Mouse (Mus musculus) intestine, embryonic 14.5 days (tissue): Measurements from ENCODE around the gene Tekt5. TPM values are rescaled to one million over a fixed set of nuclear protein-coding genes. Genes with fewer than 3 reads are reported as not detected.

Source experiments
- ATAC-seq: fragments of 200-750 bp; cut with Nextera tagmentation; replicated peaks from 2 replicates; pipeline ENCODE4 v1.8.0; 2017; ENCODE audit warnings: low read depth, moderate number of reproducible peaks, moderate TSS enrichment, moderate library complexity; ENCODE audit not compliant: low FRiP score, low TSS enrichment
- DNase-seq: peaks from one replicate; pipeline ENCODE4 v3.0.0-alpha.2; 2018; ENCODE audit warnings: low spot score
- H3K27ac ChIP-seq: fragments of 300-500 bp; sonication (generic); 2 replicates; pipeline ENCODE4 v1.5.1; 2014; ENCODE audit warnings: low read depth, mild to moderate bottlenecking, control low read depth
- H3K27me3 ChIP-seq: fragments of 300-500 bp; sonication (generic); replicated peaks from 2 replicates; pipeline ENCODE4 v1.6.1; 2014; ENCODE audit warnings: low read length, control low read depth; ENCODE audit not compliant: control insufficient read depth, insufficient read depth
- H3K36me3 ChIP-seq: fragments of 300-500 bp; sonication (generic); 2 replicates; pipeline ENCODE4 v1.6.1; 2014; ENCODE audit warnings: low read length, control low read depth; ENCODE audit not compliant: control insufficient read depth, insufficient read depth
- H3K4me1 ChIP-seq: fragments of 300-500 bp; sonication (generic); replicated peaks from 2 replicates; pipeline ENCODE4 v1.6.1; 2014; ENCODE audit warnings: low read length, control low read depth, mixed read lengths; ENCODE audit not compliant: control insufficient read depth, insufficient read depth
- H3K4me2 ChIP-seq: fragments of 300-500 bp; sonication (generic); 2 replicates; pipeline ENCODE4 v1.6.1; 2014; ENCODE audit warnings: low read length
- H3K4me3 ChIP-seq: fragments of 300-500 bp; sonication (generic); 2 replicates; pipeline ENCODE4 v1.5.1; 2014; ENCODE audit warnings: low read depth, low read length, control low read depth, mixed read lengths
- H3K9ac ChIP-seq: fragments of 300-500 bp; sonication (generic); 2 replicates; pipeline ENCODE4 v1.6.1; 2014; ENCODE audit warnings: mild to moderate bottlenecking, low read length
- H3K9me3 ChIP-seq: fragments of 300-500 bp; sonication (generic); 2 replicates; pipeline ENCODE4 v1.6.1; 2016; ENCODE audit warnings: low read length, control low read depth; ENCODE audit not compliant: control insufficient read depth
- WGBS: fragments of 180-500 bp; shearing (Covaris S2); extraction: QIAGEN DNeasy Blood & Tissue Kit; methylation state at CpG from one replicate; pipeline ENCODE4 v1.1.7; 2014; 5-methylcytosine and 5-hydroxymethylcytosine counted together
- polyA plus RNA-seq: library from polyadenylated mRNA; unstranded; fragments of >200 nt; fragmentation: Nextera tagmentation; extraction: Ambion mirVana; gene quantifications from 2 replicates; pipeline ENCODE4 v1.2.1, GENCODE M21; 2014

Gene Tekt5
- polyA plus RNA-seq, 1 experiment from 2014 or later, result 0.28 TPM

DNA sequence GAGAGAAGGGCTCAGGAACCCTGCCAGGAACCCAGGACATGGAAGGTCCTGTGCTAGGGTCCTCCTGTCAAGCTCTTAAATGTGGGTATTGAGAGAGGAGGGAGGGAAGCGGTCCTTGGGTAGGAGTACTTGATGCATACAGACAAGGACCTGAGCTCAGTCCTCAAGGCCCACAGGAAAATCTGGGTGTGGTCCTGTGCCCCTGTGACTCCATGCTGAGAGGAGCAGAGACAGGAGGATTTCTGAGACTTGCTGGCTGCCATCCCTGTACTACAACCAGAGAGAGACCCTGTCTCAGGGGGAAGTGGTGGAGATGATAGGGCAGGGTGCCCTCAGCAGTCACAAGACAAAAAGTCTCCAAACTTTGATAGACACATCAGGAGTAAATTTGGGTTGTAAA lies 25.3 kb downstream of the Tekt5 start:
- Histone ChIP-seq H3K27me3 (no peaks in the 10 kb centered on the region), H3K4me1 (peaks cover 21% of the 10 kb centered on the region), H3K4me3 (no peak overlapping the region), H3K4me2 (no peak overlapping the region), H3K36me3 (no peaks in the 10 kb centered on the region), H3K27ac (no peak overlapping the region), H3K9me3 (no peaks in the 10 kb centered on the region), H3K9ac (no peak overlapping the region)
- ATAC-seq (no peak), DNase-seq (no peak)
- WGBS, result 64% methylated on average over 1 of the region's 1 CpGs

DNA sequence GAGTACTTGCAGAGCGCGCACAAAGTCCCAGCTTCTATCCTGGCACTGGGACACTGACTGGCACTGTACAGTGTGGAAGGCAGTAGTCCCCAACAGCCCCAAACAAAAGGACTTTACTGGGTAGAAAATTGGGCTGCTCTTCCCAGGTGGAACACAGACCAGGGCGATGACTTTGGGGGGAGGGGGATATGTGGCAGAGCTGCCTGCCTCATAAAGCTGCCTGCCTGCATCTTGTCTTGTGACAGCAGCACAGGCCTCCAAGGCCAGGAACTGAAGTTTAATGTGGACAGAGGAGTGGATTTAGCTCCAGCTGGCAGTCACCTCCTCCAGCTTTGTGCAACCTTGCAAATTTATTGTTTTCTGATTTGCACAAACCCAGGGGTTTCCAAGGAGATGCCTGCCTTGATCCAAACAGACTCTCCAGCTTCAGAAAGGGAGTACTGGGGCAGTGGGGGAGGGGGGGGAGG lies 25.8 kb downstream of the Tekt5 start:
- DNase-seq (no peak), ATAC-seq (0 out of 2 replicates have a peak, but pooled peaks have one; percentile 20)
- Histone ChIP-seq H3K27ac (no peak overlapping the region), H3K4me1 (peaks cover 21% of the 10 kb centered on the region), H3K4me2 (no peak overlapping the region), H3K36me3 (no peaks in the 10 kb centered on the region), H3K9ac (no peak overlapping the region), H3K9me3 (no peaks in the 10 kb centered on the region), H3K27me3 (no peaks in the 10 kb centered on the region), H3K4me3 (no peak overlapping the region)
- 58% methylated on average over 3 of the region's 3 CpGs for WGBS

DNA sequence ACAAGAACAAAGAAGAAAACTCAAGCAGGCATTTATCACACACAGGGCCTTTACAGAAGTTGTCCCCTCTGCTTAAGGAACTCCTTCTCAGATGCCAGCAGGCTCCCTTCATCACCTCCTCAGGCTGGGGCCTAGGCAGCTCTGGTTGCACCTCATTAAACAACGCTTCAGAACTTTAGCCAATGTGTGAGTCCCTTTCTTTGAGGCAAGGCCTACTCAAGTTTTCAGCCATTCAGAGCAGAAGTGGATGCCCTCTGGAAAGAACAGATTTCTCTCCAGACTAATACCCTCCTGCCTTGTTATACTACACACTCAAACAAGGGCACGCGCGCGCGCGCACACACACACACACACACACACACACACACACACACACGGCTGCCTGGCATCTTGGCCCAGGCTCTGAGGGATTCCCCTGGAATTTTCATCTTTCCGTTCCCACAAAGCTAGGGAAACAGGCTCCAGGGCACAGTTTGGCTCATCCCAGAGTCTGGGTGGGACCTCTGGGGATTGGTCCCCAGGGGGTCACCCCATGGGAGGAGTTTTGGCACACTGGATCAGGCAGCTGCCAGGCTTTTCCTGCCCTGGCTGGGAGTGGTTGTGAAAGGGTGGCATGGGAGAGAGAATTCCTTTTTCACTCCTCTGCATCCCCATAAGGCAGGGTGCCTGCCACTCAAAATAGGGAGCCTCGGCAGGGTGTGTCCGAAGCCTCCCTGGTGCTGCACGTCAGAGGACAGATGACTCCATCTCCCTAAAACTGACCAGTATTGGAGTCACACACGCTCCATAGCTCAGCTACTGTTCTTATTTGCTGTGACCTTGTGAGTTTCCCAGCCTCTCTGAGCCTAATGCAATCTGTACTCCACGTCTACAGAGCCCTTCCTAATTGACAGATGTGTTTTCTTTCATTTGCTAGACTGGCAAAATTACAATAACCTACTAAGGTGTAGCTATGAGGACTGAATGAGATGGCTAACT lies 28.8 kb downstream of the Tekt5 start:
- no peak overlapping the region for H3K4me2 ChIP-seq
- WGBS, result 70% methylated on average over 14 of the region's 14 CpGs
- no peak overlapping the region for H3K9ac ChIP-seq
- H3K36me3 ChIP-seq, result no peaks in the 10 kb centered on the region
- peak overlapping the region; percentile 36 for H3K27ac ChIP-seq
- H3K4me3 ChIP-seq, result no peak overlapping the region
- peak; percentile 43; the same call in 1 of the 2 replicates for ATAC-seq
- H3K27me3 ChIP-seq, result no peaks in the 10 kb centered on the region
- peaks cover 21% of the 10 kb centered on the region for H3K4me1 ChIP-seq
- no peak for DNase-seq
- no peaks in the 10 kb centered on the region for H3K9me3 ChIP-seq

DNA sequence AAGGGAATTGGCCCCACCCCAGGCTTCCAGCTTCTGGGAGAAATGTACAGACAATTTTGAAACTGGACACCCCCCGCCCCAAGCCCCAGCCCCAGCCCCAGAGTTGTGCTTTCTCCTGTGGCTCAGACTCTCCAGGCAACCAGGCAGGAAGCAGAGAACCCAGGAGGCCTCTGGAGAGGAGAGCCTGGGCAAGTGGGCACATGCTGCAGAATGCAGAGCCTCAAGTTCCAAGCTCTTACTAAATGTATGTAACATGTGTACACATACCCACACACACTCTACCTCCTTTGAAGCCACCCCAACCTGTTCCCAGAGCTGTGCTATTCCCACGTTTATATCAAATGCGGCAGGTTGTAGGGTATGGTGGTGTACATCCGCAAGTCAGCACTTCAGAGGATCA lies 29.5 kb downstream of the Tekt5 start:
- ATAC-seq (no peak), DNase-seq (no peak)
- Histone ChIP-seq H3K4me3 (no peak overlapping the region), H3K9ac (no peak overlapping the region), H3K27me3 (no peaks in the 10 kb centered on the region), H3K9me3 (no peaks in the 10 kb centered on the region), H3K4me2 (no peak overlapping the region), H3K36me3 (no peaks in the 10 kb centered on the region), H3K27ac (peak overlapping the region; percentile 36; the same call in 1 of the 2 replicates), H3K4me1 (peaks cover 21% of the 10 kb centered on the region)
- WGBS, result 68% methylated on average over 4 of the region's 4 CpGs

DNA sequence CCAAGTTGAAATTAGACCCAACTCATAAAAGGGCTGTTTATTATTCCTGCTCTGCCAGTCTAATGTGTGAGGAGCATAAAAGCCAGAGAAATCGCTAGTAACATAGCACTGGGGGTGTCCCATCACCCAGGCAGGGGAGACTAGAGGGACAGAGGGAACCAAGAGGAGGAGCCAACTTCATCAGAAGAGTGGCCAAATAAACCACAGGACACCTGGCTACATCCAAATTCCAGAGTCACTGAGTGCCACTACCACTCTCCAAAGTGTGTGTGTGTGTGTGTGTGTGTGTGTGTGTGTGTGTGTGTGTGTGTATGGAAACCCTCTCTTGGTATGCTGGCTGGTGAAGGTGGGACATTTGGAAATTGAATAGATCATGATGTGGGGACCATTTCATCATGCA lies 32.2 kb downstream of the Tekt5 start:
- WGBS, result 67% methylated on average over 1 of the region's 1 CpGs
- Histone ChIP-seq H3K27me3 (no peaks in the 10 kb centered on the region), H3K27ac (no peak overlapping the region), H3K9ac (no peak overlapping the region), H3K4me3 (no peak overlapping the region), H3K9me3 (no peaks in the 10 kb centered on the region), H3K36me3 (no peaks in the 10 kb centered on the region), H3K4me2 (no peak overlapping the region), H3K4me1 (peaks cover 14% of the 10 kb centered on the region)
- DNase-seq (no peak), ATAC-seq (no peak)

DNA sequence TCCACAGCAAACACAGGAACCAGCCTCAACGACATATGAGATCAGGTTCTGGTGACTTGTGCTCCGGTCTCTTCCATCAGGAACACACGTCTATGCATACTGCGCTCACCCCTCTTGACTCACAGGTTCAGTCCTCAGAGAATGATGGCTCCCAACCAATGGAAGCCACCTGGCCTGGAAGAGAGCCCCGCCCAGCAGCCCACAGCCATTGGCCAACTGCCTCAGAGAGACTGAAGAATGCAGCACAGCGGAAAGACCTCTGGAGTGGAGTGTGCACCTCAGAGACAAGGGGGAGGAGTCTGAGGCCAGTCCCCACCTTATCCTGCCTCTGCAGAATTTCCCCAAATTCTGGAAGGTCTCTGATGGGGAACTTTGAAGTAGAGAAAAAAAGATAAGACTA lies 36.0 kb downstream of the Tekt5 start:
- H3K4me2 ChIP-seq, result no peak overlapping the region
- H3K9me3 ChIP-seq, result no peaks in the 10 kb centered on the region
- H3K27ac ChIP-seq, result no peak overlapping the region
- ATAC-seq, result no peak
- no peak overlapping the region for H3K4me3 ChIP-seq
- no peak for DNase-seq
- no peak overlapping the region for H3K9ac ChIP-seq
- 87% methylated on average over 6 of the region's 6 CpGs for WGBS
- peaks cover 7% of the 10 kb centered on the region for H3K4me1 ChIP-seq
- no peaks in the 10 kb centered on the region for H3K36me3 ChIP-seq
- H3K27me3 ChIP-seq, result no peaks in the 10 kb centered on the region

DNA sequence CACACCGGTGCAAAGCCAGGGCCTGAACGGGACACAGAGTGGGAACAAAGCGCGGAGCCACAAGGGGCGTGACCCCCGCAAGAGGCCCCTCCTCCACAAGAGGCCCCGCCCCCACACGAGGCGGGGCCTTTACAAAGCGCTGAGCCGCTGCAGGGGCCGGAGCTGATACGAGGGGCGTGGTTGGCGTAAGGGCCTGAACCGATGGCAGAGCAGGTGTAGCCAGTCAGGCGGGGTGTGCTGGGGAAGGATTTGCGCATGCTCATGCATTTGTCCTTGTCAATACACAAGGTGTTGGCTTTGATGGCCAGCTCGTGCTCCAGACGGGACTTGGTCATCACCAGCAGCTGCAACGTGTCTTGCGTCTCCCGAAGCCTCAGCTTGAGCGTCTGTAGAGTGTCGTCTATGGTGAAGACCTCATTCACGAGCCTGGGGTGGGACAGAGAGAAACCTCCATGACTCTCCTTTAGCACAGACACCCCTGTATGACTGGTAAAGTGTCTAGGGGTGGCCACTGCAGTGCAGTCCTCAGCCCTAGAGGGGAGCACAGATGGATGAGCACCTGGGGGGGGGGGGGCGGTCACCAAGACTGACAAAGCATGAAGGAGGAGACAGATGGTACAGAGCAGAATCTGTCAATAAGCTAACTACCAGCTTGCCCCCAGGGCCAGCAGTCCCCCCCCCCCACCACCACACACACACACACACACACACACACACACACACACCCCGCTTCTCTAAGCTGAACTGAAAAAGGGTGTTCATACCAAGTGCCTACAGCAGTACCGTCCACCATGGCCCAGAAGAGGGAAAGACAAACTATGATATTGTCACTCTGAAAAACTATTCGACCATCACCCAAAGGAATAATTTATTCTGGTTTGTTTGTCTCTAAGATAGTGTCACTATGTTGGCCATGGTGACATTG lies 37.0 kb downstream of the Tekt5 start:
- Histone ChIP-seq H3K9ac (no peak overlapping the region), H3K36me3 (no peaks in the 10 kb centered on the region), H3K4me3 (peak overlapping the region; percentile 13; the same call in 1 of the 2 replicates), H3K9me3 (no peaks in the 10 kb centered on the region), H3K27me3 (no peaks in the 10 kb centered on the region), H3K27ac (no peak overlapping the region), H3K4me2 (peak overlapping the region; percentile 51), H3K4me1 (peaks cover 7% of the 10 kb centered on the region)
- 15% methylated on average over 30 of the region's 30 CpGs for whole genome bisulfite sequencing
- ATAC-seq (peak; percentile 92), DNase-seq (peak; percentile 83)

DNA sequence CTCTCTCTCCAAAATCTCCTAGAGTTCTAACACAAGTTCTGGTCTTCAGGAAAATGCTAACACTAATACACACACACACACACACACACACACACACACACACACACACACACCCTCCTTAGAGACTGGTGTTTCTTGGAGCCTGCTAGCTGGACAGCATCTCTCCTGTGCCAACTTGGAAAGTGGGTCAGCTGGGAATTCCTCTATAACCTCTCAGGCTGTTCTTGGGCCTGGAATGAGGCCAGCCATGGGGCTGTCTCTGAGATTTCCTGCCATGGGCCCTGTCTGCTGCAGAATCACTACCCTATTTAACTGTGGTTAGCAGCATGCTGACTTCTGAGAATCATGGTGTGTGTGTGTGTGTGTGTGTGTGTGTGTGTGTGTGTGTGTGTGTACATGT lies 40.3 kb downstream of the Tekt5 start:
- no peaks in the 10 kb centered on the region for H3K36me3 ChIP-seq
- no peak overlapping the region for H3K9ac ChIP-seq
- no peak overlapping the region for H3K27ac ChIP-seq

More for the DNA sequence above, 40.3 kb downstream of the Tekt5 start:
- Histone ChIP-seq H3K9me3 (no peaks in the 10 kb centered on the region), H3K4me3 (no peak overlapping the region), H3K4me2 (no peak overlapping the region), H3K4me1 (peaks cover 7% of the 10 kb centered on the region), H3K27me3 (no peaks in the 10 kb centered on the region)
- ATAC-seq (no peak), DNase-seq (no peak)
